Mouse (Mus musculus): ENCODE data around the gene Dock3.
"Not testable (repeated sequence)": the region's sequence is repeated elsewhere in the genome, so short reads cannot be mapped to it uniquely, and the experiment has no call there.

Gene Dock3

DNA sequence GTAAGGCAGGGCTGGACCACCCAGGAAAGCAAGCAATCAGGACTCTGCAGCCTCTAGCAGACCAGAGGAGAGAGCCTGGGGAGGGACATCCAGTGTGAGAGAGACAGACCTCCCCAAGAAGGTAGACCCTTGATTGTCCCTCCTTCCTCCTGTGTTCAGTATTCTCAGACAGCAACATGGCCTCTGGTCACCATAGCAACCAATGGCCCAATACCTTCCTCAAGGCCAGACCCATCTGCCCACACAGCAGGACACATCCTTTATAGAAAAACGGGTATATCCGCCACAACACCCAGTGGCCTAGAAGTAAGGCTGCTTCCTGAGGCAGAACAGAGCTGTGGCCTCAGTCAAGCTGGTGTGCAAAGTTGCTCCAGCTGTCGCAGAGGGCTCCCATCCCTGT, 23.9 kb upstream of the Dock3 start:
- DNase-seq (ENCODE audit: low spot score) = no peak

DNA sequence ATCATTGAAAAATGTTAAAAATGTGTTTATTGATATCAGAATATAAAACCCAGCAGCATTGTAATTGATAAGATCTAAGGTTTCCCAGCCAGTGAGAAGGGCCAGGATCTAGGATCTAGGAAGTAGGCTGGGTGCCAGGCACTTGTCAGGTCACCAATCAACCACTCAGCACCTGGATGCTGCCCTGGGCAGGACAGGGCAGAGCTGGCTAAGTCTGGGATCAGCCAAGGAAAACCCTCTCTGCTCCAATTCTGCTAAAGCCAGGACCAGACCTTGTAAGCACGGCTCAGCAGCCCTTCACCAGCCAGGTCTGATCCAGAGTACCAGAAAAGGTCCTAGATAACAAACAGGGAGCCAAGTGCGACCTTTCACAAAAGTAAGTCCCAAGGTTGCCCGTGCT, 23.2 kb upstream of the Dock3 start:
- no peak for DNase-seq (ENCODE audit: low spot score)

DNA sequence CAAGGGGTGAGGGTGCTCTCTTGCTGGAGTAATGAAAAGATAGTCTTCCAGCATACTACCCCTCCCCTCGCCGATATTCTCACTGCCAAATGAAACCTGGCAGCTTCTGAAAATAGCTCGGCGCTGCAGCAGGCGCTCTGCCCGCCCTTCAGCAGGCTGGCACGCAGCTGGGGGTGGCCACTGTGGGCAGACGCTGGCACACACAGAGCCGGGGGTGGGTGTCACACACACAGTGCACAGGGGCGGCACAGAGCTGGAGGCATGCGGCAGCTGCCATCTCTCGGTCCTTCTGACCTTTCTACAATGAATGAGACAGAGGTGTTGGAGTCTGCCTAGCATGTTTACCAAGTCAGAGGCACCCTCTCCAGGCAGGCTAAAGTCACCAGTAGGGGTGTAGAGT, 22.8 kb upstream of the Dock3 start:
- DNase-seq (ENCODE audit: low spot score) = no peak

DNA sequence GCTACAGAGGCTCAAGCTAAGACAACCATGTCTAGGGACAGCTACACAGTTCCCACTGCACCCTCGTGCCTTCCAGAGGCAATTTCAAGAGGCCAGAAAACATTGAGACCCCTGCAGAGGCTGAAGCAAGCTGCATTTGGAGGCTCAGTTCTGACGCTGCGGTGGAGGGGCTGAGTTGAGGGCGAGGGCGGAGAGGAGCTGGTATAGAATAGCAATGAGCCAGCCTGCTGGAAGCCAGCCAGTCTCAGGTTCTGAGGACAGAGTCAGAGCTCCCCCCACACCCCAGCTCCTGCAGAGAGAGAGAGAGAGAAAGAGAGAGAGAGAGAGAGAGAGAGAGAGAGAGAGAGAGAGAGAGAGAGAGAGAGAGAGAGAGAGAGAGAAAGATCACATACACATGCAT, 20.5 kb upstream of the Dock3 start:
- DNase-seq (ENCODE audit: low spot score) = no peak

DNA sequence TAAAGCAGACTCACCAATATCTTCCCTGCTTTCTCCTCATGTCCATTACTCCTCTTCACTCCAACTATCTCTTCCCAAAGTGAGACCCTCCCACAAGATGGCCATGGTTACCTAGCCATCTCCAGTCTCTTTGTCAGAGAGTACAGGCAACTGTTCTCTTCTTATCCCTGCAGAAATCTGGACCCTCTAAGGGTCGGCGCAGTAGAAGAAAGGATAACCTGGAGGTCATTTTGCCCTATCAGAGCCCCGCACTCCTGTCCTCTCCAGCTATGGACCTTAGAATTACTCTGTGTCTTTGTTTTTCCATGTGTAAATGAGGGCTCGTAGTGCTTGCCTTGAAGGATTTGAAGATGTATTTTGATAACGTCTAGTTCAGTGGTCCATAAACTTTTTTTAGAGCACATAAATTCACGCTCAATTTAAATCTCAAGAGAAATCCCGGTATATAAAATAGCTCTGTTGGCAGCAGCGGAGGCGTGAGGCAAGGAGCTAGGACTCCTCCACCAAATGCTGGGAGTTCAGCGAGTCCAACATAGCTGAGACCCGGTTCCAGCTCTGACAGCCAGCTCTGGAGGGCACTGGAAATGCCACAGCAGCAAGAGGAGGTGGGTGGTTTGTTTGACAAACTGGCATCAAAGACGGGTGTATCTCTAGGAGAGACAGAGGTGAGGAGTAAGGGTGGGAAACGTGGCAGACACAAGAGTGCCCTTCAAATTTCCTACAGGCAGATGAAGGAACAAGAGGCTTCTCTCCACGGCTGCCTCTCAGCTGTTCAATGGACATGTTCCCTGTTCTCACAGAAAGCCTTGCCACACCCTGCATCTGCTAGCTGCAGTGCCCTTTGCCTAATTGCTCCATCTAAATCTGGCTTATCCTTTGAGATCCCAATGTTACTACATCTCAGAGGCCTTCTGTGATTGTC, 19.0 kb upstream of the Dock3 start:
- no peak for DNase-seq (ENCODE audit: low spot score)

DNA sequence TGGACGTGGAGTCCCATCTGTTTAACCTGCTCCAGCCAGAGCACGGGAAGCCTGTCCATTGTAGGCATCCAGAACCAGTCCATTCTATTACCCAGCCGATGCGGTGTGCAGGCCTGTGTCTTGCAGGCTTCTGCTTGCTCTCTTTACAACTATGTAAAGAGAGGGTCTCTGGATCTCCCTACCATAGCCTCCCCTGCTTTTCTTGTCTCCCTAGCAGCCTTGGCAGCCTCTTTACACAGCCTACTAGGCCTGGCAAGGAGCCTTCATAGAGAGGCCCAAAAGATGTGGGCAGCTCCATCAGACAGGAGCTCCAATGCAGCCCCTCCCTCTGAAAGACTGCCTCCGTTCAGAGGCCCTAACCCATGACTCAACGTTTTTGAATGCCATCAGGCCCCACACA, 17.4 kb upstream of the Dock3 start:
- DNase-seq (ENCODE audit: low spot score) = no peak

DNA sequence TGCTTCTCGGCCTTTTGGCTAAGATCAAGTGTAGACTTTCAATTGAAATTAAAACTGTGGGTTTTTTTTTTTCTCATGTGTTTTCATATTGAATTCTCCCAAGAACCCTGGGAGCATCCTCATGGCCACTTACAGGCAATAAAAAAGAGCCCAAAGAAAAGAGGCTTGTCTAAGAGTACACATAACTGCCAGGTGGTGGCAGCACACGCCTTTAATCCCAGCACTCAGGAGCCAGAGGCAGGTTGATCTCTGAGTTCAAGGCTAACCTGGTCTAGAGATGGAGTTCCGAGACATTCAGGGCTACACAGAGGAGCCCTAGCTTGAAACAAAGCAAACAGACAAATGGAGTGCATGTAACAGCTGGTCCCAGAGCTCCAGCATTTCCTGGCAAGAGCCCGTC, 14.5 kb upstream of the Dock3 start:
- DNase-seq (ENCODE audit: low spot score) = no peak

DNA sequence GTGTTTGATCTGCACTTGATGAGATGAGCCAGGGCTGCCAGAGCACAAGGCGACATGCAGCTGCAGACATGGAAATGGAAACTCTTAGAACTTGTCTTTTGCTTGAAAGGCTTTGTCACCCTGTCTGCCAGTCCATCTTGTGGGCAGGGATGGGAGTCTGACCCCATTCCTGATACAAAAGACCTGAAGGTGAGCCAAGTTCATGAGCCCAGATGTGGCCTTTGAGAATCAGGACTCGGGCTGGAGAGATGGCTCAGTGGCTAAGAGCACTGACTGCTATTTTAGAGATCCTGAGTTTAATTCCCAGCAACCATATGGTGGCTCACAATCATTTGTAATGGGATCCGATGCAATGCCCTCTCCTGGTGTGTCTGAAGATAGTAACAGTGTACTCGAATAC, 13.6 kb upstream of the Dock3 start:
- no peak for DNase-seq (ENCODE audit: low spot score)

DNA sequence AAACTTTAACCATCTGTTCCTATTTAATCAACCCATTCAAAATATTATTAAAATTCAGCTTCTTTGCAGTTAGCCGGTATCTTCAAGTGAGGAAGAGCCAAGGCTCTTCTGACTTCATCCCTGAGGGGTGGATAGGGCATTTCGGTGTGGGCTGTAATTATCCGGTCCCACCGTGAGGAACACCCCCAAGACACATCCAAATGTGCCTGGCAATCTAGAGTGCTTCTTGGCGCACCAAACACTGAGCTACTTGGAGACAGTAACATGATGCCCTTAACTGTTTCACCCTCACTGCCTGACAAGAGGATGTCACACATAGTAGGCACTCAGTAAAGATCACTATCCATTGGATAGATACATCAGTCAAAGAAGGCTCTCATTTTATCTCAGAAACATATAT, 4.4 kb upstream of the Dock3 start:
- no peak for DNase-seq (ENCODE audit: low spot score)

DNA sequence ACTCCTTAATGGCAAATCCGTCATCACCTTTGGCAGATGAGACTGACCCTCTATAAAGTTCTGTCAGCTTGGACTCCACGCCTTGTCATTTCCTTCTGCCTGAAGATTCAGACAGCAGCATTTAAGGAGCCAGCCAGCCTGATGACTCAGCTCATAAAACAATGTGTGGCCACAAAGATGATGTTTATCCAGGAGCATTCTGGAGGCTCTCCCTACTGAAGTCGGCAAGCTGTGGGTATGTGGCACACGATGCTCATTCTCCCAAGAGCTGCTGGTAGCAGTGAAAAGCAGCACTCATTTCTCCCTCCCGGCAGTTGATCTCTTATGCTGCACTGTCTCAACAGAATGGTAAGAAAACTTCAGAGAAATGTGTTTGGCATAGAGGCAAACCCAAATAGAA, 3.6 kb upstream of the Dock3 start:
- no peak for DNase-seq (ENCODE audit: low spot score)

DNA sequence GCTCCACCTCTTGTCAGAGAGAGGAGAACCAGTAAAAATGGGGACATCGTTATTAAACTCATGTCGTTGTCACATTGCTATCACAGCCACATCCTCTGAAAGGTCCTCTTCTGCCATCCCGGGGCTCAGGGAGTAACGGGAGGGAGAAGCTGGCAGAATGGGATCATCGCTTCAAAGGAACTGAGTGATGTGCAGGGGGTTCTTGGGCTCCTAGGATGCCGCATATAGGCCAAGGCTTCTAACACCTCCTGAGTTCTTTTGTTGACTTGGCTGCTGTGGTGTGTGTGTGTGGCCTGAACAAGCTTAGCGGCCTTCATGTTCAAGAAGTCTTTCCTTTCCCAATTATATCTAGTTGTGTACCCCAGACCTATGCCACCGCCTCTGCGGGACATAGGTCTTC, 431 bp upstream of the Dock3 start:
- DNase-seq (ENCODE audit: low spot score) = no peak

DNA sequence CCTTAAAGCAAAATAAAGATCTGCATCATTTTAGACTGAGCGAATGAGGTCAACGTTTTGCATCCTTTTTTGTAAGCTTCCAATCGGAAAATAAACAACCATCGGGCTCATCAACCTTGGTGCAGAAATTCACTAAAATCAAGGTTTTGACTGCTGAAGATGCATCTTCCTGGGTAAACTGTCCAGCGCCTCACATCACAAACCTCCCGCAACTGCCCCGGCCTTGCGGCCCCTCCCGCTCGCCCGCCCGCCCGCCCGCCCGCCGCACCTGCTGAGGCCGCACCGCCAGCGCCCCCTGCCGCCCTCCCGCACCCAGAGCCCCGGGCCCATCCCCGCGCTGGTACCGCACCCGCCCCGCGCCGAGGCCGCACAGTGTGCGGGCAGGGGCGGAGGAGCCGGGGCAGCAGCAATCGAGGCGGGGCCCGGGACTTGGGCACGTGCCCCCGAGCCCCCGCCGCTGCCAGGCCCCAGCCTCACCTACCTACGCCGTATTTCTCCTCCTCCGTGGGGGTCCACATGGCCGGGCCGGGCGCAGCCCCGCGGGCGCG, 644 bp downstream of the Dock3 start:
- DNase-seq (ENCODE audit: low spot score) = peak; percentile 14

DNA sequence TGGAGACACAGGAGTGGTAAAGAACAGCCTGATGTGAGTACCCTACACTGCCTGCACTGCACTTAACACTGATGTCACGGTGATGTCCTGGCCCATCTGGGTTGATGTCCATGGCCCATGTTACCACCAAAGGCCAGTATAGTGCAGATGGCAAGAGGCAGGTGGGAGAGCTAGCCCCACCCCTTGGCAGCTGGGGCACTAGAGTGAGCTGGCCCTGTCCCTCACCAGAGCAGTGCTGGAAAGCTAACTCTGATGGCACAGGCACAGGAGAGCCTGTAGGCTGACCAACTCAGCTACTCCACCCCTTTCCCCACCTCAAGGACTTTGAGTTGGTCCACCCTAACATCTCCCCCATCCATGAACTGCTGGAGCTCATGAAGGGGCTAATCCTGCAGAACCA, 7.1 kb downstream of the Dock3 start:
- no peak for DNase-seq (ENCODE audit: low spot score)

DNA sequence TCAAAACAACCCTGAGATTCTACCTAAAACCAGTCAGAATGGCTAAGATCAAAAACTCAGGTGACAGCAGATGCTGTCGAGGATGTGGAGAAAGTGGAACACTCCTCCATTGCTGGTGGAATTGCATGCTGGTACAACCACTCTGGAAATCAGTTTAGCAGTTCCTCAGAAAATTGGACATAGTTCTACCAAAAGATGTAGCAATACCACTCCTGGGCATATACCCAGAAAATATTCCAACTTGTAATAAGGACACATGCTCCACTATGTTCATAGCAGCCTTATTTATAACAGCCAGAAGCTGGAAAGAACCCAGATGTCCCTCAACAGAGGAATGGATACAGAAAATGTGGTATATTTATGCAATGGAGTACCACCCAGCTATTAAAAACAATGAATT, 56.9 kb downstream of the Dock3 start:
- DNase-seq (ENCODE audit: low spot score) = not testable (repeated sequence)

DNA sequence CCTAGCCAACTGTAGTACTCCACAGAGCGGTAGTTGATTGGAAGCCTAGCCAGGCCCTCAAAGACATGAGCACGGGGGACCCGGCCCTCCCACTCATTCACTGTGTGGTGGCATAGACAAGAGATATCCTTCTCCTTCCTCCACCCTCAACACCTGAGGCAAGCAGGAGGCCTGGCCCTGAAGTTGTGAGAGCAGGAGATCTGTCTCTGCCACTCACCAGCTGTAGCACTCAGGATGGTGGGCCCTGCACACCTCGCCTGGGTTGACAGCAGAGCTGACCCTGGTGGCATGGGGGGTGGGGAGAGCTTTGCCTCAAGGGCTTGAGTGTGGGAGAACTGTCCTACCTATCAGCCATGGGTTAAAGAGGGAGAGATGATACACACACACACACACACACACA, 65.9 kb downstream of the Dock3 start:
- no peak for DNase-seq (ENCODE audit: low spot score)

DNA sequence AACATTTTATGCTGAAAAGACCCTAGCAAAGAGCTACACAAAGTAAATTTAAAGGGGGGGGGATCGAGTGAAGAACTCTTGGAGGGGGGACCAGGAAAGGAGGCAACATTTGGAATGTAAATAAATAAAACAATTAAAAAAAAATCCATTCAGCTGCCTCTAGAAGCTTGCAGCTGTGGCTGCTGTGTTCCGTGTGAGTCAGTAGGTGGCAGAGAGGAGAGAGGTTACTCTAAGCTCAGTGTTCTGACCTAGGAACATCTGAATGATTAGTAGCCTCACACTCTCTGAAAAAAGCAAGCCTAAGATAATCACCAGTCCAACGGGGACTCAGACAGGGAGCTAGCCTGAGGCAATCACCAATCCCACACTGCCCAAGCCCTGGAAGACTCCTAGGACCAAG, 66.9 kb downstream of the Dock3 start:
- DNase-seq (ENCODE audit: low spot score) = no peak

DNA sequence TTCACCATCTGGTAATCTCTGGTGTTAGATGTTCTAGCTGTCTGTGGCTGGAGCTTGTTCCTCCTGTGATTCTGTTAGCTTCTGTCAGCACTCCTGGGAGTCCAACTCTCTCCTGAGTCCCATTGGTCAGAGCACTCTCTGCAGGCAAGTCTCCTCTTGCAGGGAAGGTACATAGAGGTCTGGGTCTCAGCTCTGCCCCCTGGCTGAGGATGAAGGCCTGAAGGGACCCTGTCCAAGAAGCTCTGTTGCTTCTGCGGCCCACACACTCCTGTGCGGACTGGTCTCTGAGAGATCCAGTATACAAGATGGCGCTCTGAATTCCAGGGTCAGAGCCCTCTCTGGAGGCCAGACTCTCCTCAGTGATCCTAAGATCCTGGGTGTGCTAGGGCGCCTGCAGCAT, 75.3 kb downstream of the Dock3 start:
- DNase-seq (ENCODE audit: low spot score) = not testable (repeated sequence)

DNA sequence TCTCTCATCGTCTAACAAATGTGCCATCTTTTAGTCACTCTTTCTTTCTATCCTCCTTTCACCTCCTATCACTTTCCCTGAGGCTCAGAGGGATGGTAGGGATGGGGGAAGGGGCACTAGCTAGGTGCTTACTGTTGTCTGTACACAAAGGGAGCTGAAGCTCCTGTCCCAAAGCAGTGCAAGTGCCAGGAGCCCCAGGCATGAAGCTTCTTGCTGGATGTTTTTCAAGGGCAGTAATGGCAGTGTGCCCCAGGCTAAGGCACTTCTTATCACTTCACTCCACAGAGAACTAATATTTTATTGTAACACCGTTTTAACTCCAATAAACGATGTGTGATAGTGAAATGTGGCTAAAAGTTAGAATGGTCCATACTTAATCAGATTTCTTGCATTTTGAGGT, 118.9 kb downstream of the Dock3 start:
- DNase-seq (ENCODE audit: low spot score) = no peak

DNA sequence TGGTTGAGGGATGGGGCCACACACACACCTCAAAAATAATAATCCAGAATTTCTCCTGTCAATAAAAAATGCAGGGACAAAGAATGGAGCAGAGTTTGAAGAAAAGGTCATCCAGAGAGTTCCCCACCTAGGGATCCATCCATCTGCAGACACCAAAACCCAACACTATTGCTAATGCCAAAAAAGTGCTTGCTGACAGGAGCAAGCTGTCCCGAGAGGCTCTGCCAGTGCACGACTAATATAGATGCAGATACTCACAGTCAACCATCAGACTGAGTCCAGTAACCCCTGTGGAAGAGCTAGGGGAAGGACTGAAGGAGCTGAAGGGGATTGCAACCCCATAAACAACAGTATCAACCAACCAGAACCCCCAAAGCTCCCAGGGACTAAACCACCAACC, 119.7 kb downstream of the Dock3 start:
- DNase-seq (ENCODE audit: low spot score) = no peak

DNA sequence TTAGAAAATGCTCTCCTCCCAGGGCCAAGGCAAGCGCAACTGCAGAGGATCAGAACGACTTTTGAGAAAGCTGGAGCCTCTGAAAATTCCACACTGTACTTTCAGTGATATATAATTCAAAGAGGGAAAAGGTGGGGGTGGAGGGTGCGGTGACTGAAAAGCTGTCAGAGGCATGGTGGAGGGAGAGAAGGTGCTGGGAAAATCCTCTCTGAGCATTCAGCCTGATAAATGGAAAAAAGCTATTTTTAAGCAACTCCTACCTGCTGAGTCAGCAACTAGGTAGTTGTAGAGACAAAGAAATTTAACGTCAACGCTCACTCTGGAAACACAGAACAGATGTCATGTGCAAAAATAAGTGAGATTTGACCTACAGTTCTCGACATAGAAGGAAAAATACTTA, 132.2 kb downstream of the Dock3 start:
- DNase-seq (ENCODE audit: low spot score) = no peak

DNA sequence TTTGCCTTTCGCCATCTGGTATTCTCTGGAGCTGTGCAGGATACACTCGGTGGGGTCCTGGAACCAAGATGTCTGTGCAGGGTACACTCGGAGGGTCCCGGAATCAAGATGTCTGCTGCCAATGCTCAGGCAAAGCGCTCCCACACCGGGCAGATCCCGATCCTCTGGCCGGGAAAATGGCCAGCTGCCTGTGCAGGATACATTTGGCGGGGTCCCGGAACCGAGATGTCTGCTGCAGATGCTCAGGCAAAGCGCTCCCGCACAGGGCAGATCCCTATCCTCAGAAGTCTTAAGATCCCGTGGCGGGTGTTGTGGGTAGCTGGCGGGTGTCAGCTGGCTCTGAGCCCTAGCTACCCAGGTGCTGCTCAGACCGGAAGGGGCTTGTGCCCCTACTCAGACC, 142.3 kb downstream of the Dock3 start:
- DNase-seq (ENCODE audit: low spot score) = not testable (repeated sequence)

DNA sequence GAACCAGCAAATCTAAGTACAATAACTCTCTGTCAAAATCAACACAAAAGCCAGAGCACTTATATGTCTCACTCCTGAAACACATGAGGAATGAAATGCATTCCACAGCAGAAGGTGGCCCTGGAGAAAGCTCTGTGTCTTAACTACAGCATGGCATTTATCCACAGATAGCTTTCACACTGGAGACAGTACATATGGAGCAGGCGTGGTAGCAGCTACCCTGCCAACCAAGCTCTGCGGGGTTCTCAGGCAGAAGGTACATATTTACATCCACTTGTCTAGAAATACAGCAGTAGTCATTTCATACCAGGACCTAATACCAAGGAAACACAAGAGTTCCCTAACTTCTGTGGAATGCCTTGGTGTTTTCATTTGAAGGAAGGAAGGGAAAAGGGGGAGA, 144.2 kb downstream of the Dock3 start:
- DNase-seq (ENCODE audit: low spot score) = no peak

DNA sequence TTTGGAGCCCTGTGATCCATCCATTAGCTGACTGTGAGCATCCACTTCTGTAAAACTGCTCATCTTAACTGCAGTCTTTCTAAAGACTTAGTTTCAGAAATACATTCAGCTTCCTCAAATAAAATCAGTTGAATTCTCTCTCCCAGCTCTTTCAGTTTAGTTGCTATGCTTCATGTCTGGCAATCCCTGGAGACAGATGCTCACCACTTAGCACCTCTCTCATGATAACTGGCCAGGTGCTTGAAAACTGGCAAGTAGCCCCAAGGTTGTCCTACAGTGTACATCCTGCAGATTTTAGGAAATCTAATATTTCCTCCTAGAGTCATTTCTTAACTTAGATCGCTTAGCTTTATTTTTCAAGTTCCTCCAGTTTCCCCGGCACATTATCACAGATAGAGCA, 193.8 kb downstream of the Dock3 start:
- no peak for DNase-seq (ENCODE audit: low spot score)

DNA sequence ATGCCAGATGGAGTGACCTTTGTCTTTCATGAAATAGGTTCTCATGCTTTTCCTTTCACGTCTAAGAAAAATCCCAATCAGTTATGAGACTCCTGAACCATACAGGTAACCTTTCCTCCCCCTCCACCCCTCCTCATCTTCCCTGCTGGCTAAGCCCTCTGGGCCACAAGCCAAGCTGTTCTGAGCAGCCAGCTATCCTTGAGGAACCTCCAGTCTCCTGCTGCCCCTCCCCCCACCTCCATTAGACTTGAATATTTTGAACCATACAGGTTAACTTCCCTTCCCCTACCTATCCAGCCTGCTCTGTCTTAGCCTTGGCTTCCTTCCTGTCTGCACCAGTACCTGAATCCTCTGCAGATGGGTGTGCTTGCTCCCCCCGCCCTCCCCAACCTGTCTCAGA, 204.1 kb downstream of the Dock3 start:
- no peak for DNase-seq (ENCODE audit: low spot score)
